Mouse (Mus musculus): ENCODE data around the gene Slc5a10.

GRCm38 (mm10) chr11:61692996-61693395 is 27.6 kb downstream of the Slc5a10 start:
- TF ChIP-seq CTCF (IDR thresholded peaks at IDR 0.05; ENCODE audit: borderline replicate concordance, control insufficient read depth, extremely low read depth, insufficient read depth, low read length, poor library complexity) (no peak), POLR2A (IDR thresholded peaks at IDR 0.05; ENCODE audit: control insufficient read depth, extremely low read depth, insufficient read depth, low read length, poor library complexity) (no peak)
